Mouse (Mus musculus): Measurements from ENCODE around the gene Fscn3.

Gene Fscn3

DNA sequence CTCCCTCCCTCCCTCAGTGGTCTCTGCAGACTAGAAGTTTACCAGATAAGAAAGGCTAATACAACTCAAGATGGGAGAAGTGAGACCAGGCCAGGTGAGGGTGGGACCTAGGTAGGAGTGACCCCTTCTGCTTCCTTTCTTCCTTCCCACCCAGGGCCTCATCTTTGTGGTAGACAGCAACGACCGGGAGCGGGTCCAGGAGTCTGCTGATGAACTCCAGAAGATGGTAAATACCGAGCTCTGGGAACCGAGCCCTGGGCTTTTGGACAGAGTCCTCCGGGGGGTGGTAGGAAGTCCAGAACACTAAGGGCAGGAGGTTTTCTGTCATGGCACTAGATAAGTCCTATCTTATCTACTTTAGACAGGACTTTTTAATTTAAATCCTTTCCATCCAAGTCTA is 2.6 kb upstream of the Fscn3 start:
- DNase-seq (ENCODE audit: extremely low read depth, low read depth, low spot score): no peak

DNA sequence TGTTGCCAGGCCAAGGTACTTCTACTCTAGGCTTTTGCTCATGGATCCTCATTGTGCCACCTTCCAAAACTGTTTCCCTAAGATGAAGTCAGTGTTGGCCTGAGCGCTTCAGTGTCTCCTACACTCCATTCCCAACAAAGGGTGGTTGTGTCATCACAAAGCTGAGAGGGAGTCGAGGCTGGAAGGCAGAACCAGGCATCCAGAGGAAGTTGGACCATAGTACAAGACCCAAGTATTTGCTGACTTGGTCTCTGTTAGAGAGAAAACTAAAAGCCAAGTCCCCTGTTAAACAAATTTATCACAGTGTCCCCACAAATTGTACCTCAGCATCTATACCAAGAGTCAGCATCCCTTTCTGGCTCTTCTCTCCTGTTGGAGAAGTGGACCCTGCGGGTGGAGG is 701 bp downstream of the Fscn3 start, which contains the start of gene Gcc1:
Gcc1 (minus strand) TSS at position 101 of the 400 bp plus-strand sequence.
- no peak for DNase-seq (ENCODE audit: extremely low read depth, low read depth, low spot score)

GRCm38 (mm10) chr6:28429870-28430269 is 2.3 kb downstream of the Fscn3 start:
- no peak for DNase-seq (ENCODE audit: extremely low read depth, low read depth, low spot score)

GRCm38 (mm10) chr6:28430795-28431537 is 3.4 kb downstream of the Fscn3 start:
- no peak for DNase-seq (ENCODE audit: extremely low read depth, low read depth, low spot score)

- no peak for DNase-seq (ENCODE audit: extremely low read depth, low read depth, low spot score)
Observed at GRCm38 (mm10) chr6:28431538-28431855, 3.9 kb downstream of the Fscn3 start.

GRCm38 (mm10) chr6:28447937-28448336 is 20.3 kb downstream of the Fscn3 start:
- DNase-seq (ENCODE audit: extremely low read depth, low read depth, low spot score): no peak

- no peak for DNase-seq (ENCODE audit: extremely low read depth, low read depth, low spot score)
Observed at GRCm38 (mm10) chr6:28449253-28449652, 21.7 kb downstream of the Fscn3 start, which contains the start of gene Pax4. Pax4 (minus strand) TSS chr6:28449353.

DNA sequence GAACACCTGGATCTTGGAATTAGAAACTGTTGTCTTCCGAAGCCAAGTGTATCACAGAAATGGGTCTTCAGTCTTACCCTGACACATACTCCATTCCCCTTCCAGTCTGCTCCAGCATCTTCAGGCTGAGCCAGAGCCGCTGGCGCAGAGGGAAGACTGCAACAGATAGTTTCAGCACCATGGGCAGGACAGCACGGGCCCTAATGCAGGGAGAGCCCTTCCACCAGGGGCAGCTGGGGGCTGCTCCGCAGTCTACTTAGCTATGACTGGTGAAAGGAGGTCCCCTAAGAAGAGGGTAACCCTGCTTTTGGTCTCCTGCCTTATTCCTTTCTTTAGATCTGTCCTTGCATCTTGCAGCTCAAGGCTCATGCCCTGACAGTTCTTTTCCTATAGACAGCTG is 22.9 kb downstream of the Fscn3 start:
- DNase-seq (ENCODE audit: extremely low read depth, low read depth, low spot score): no peak

DNA sequence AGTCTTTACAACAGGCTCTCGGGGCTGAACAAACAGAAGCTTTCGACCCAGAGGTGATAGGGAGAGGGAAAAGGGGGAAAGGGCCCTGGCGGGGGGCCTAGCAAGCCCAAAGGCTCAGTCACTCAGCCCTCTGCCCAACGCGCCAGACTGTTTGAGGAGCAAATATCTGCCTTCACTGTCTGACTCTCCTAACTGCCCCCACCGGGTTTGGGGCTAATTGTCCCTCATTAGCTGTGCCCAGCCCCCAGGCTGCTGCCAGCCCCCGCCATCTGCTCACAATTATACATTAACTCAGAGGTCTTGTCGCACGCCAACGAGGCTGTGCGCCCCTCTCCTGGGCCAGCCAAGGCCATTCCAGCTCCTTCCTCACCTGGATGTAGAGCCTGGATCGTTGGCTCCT is 23.4 kb downstream of the Fscn3 start:
- no peak for DNase-seq (ENCODE audit: extremely low read depth, low read depth, low spot score)

DNA sequence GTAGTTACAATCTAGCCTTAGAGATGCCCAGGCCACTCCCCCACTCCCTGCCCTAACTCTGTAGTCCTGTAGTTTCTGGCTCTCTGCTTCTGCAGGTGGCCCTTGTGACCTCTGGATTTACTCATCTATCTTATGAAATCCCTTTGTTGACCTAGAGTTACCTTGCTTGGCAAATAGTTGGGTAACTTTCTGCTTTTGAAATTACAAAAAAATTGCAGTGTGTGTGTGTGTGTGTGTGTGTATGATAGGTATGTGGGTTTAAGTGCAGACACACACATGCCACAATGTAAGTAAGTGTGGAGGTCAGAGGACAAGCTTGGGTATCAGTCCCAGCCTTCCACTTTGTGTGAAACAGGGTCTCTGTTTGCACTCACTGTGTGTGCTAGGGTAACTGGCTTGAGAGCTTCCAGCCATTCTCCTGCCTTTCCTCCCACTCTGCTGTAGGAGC is 31.7 kb downstream of the Fscn3 start:
- peak; percentile 52 for DNase-seq (ENCODE audit: extremely low read depth, low read depth, low spot score)

DNA sequence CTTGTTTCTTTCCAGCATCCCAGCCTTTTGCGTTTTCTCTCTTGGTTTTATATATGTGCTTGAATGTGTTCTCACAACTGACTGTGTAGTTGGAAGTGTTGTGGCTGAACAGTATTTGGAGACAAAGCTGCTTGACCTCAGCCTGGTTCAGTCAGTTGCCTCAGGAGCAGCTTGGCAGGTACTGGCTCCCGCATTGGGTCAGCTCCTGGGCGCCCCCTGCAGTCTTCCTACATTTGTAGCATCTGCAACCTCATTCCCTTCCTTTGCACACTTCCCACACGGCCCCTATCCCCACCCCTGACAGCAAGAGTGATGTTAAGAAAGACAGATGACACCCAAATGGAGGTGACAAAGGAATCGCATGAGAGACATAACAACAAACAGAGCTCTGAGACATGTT is 32.9 kb downstream of the Fscn3 start:
- DNase-seq (ENCODE audit: extremely low read depth, low read depth, low spot score): no peak

- DNase-seq (ENCODE audit: extremely low read depth, low read depth, low spot score): peak; percentile 36
Observed at GRCm38 (mm10) chr6:28464630-28465029, 37.0 kb downstream of the Fscn3 start.

DNA sequence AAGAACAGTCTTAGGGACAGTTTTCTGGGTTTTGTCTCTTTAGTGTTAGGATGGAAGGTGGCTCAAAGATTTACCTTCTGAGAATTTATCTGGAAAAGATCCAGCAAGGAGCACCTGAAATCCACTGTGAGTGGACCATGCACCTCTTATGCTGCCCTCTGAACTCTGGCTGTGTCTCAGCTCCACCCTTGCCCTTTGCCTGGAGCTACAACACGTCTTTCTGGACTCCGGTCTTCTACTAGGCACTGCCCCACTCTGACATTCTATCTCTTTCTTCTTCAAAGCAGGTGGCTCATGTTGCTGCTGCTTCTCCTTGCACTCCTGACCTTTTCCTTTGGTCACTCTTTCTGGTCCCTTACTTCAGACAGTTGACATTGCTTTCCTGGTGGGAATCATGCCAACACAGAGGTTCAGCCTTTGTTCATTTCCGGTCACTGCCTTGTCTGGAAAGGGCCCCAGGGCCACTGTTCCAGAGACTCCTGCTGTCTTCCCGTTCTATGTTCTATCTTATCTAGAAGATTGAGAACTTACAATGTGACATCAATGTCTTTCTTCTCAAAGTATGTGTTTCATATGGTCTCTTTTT is 42.5 kb downstream of the Fscn3 start:
- DNase-seq (ENCODE audit: extremely low read depth, low read depth, low spot score): no peak

DNA sequence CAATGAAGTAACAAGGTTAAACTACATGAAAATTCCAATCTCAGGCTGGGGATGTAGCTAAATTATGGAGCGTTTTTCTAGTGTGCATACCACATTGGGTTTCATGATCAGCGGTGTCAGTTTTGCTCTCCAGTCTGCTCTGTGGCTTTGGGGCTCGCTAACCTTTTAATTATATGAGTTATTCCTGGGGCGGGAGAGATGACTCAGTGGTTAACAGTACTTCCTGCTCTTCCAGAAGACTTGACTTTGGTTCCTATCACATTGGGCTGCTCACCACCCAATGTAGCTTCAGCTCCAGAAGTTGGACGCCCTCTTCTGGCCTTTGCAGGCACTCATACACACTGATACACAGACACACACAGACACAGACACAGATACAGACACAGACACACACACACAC is 43.0 kb downstream of the Fscn3 start:
- no peak for DNase-seq (ENCODE audit: extremely low read depth, low read depth, low spot score)

- DNase-seq (ENCODE audit: extremely low read depth, low read depth, low spot score): no peak
Observed at GRCm38 (mm10) chr6:28471284-28472035, 43.9 kb downstream of the Fscn3 start.

- DNase-seq (ENCODE audit: extremely low read depth, low read depth, low spot score): no peak
Observed at GRCm38 (mm10) chr6:28474211-28474610, 46.6 kb downstream of the Fscn3 start.

DNA sequence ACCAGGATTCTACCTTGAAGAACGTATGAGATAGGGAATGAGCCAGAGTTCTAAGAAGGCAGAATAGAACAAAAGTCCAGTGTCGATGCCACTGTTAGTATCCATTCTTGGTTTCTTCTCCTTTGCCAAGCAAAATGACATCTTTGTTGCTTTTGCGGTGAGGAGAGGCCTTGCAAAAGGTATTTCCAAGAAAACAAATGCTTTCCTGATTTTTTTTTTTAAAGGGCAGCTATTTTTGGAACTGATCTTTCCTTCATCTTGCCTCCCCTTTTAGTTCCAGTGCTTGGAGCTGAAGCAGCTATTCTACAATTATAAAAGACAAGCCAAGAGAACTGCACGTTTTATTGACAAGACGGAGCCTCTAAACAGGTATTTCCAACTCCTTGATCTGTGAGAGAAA is 47.2 kb downstream of the Fscn3 start, which contains the start of gene Snd1:
Snd1 (plus strand) TSS at position 301 of the 400 bp plus-strand sequence.
- no peak for DNase-seq (ENCODE audit: extremely low read depth, low read depth, low spot score)

DNA sequence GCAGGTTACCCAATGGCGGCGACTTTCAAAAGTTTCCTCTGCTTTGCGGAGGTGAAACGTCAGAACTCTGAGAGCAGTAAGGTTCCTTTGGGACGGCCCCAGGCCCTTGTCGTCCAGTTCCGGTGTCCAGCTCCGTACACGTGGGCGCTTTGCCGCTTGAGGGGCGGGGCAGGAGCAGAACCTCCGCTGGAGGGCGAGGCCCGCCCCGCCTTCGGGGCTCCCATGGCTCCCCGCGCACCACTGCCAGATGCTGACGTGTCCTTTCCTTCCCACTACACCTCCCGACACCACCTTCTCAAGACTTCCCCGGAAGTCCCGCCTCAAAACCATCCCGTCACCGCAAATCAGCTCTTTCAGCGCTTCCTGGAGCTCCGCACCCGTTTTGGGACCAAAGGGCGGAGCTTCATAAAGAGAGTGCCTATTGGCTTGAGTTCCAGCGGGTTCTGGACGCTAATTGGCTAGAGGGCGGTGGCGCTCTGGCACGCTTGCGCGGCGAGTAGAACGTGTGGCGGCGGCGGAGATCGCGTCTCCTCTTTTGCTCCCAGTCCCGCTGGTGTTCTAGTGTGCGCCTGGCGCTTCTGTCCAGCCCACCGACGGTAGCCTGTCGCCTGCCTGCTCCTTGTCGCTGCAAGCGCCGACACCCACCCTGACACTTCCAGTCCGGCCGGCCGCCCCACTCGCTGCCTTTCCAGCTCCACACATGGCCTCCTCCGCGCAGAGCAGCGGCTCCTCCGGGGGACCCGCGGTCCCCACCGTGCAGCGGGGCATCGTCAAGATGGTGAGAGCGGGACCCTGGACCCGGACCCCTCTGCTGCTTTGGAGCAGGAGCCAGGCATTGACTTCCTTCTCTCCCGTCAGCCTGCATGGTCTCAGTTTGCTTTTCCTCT is 52.5 kb downstream of the Fscn3 start:
- DNase-seq (ENCODE audit: extremely low read depth, low read depth, low spot score): peak; percentile 98

DNA sequence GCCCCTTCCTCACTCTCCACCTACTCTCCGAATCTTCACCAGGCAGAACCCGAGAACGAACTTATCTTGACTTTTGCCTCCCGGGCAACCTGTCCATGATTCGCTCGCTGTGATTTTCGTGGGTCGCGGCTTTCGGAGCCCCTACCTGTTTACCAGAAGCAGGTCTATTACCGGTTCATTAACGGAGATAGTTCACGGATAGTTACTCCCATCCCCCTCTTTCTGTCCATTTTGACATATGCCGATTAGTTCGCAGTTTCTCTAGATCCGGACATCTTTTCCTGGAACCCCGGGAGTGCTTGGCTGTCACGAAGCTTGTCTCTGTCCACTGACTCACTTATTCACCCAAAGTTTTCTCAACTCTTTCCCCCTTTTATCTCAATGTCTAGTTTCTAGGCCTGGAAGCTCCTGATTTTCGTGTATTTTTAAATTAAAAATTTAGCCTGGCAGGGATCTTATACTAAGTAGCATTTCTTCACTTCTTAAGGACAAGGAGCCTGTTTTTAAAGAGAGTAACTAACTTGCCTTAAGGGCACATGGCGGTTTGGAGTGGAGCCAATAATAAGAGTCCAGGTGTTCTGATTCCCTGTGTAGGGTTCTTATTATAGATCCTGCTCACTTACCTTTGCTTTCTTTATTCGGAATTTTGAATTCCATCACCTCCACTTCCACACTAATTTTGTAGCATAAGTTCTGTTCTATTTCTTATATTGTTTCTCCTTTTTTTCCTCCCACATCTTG is 53.3 kb downstream of the Fscn3 start:
- DNase-seq (ENCODE audit: extremely low read depth, low read depth, low spot score): peak; percentile 78

DNA sequence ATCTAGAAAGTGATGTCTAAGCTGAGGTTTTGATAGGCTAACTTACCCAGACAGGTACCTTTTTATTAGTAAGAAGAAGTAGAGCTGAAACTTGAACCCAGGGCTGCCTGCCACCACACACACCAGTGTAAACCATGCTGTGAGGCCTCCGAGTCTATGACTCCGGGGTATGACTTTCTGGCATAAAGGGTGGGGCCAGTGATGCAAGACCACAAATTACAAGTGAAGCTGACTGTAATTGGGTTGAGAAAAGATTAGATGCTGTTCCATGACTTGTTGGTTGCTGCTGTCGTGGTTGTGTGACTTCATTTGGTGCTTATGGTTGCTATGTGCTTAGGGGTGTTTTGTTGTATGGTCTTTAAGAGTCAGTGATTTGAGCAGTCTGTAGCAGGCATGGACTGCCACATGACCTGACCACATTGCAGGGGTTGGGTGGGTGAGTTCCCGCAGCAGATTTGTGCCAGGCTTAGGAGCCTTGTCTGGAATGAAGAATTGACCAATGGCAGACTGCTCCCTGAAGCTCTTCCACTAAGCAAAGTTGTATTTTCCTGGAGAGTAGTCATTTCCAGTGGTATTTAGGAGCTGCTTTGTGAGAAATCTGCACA is 55.2 kb downstream of the Fscn3 start:
- DNase-seq (ENCODE audit: extremely low read depth, low read depth, low spot score): no peak

Measured in fat pad, adult 2 months (tissue).